Mouse (Mus musculus): Measurements from ENCODE around the gene Dph5.

DNA sequence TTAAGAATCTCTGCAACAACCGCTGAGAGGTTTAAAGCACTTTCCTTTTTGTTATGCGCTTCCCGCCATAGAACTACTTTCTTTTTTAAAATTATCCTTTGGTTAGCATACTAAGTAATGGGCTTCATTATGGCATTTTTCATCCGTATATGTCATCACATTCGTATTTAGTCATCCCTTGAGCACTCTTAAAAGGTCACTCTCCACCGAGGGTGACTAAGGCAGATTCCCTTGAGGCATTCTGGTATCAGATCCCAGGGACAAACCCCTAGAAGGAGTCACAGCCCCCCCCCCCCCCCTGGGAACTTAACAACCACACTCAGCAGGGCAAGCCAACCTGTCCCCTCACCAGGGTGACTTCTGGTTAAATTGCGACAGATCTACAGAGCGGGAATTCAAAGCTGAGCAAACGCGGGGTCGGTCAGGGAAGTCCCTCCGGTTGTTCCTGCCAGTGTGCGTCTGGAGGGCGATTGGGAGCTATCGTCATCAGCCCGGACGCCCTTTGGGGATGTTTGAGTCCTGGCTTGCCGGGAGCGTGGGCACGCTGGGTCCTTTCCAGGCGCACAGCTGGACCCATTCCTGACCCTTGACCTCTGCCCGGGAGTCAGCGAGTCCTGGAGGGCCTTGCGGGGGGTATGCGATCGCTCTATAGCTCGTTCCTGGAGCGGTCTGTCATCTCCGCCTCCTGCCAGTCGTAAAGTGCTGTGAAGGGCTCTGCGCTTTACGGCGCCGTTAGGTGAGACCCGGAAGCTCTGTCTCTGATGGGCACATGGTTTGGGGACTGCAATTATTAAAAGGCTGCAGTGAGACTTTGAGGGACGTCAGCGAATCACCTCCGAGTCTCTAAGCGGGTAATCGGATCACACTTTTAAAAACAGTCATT lies at the start of gene Dph5:
- TF ChIP-seq CTCF (IDR thresholded peaks at IDR 0.05; ENCODE audit: control insufficient read depth, insufficient read depth, insufficient read length) (no peak), CEBPB (IDR thresholded peaks at IDR 0.05; ENCODE audit: low read depth) (peak; percentile 67), USF1 (IDR thresholded peaks at IDR 0.05; ENCODE audit: low read depth) (peak; percentile 39), MAX (IDR thresholded peaks at IDR 0.05) (peak; percentile 98)

All from C2C12 (cell line).